Mouse (Mus musculus): Measurements from ENCODE around the gene Dgat2l6.

DNA sequence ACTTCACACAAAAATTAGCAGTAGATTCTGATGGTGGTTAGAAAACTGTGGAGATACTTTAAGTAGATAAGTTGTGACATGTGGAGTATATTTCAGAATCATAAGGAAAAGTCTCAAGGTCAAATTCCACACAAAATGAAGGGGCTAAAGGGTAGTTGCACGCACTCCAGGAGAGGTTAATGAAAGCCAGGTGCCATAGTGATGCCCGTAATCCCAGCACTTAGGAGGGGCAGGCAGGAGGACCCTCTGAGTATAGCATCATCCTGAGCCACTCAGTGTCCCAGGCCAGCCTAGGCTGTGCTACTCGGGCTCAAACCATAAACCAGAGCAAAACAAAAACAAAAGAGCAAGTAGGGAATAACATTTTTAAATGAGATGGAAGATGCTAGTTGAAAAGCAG is 14.7 kb upstream of the Dgat2l6 start:
- TF ChIP-seq CTCF (IDR thresholded peaks at IDR 0.05; ENCODE audit: borderline replicate concordance, insufficient read depth, low read length) (no peak), POLR2A (IDR thresholded peaks at IDR 0.05; ENCODE audit: low read depth, low read length) (no peak)
